Mouse (Mus musculus) spleen, adult 2 months (tissue): Measurements from ENCODE around the gene Mras.

Source experiments
- CTCF ChIP-seq: fragments of 200-500 bp; IDR thresholded peaks from 2 replicates; pipeline ENCODE4 v1.5.1; 2011; ENCODE audit warnings: mild to moderate bottlenecking, inconsistent platforms; ENCODE audit not compliant: insufficient read depth, insufficient read length, insufficient replicate concordance; ENCODE audit errors: extremely low read depth
- POLR2A ChIP-seq: fragments of 200-500 bp; IDR thresholded peaks from 2 replicates; pipeline ENCODE4 v1.6.1; 2011; ENCODE audit warnings: low read depth, low read length, inconsistent platforms

DNA sequence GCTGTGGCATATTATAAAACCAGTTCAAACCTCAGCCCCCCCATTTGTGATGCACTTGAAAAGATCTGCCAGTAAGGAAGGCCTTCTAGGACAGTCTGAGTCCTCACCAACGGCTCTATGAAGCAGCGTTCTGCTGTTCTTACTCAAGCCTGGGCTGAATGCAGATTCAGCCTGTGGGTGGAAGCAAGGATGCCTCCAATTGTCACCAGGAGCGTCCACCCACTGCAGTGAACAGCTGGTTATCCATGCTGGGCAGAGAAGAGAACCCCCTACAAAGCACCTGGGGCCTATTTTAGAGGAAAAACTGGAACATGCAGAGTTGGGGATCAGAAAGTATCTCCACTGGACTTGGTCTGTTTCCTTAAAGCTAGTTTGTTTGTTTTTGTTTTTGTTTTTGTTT, 7.3 kb downstream of the Mras start:
- no peak for TF ChIP-seq POLR2A
- TF ChIP-seq CTCF = no peak
